Mouse (Mus musculus) G1E (cell line): ENCODE data around the gene Dab1.

Experiments
- CTCF ChIP-seq: IDR thresholded peaks from 2 replicates; pipeline ENCODE4 v1.5.1; 2012; ENCODE audit warnings: low read depth, low read length, inconsistent platforms, mixed read lengths
- GATA1 ChIP-seq: IDR thresholded peaks from 2 replicates; pipeline ENCODE4 v1.6.1; 2012; ENCODE audit warnings: borderline replicate concordance, low read length, inconsistent platforms, mixed read lengths
- GATA2 ChIP-seq: IDR thresholded peaks from 2 replicates; pipeline ENCODE4 v1.6.1; 2012; ENCODE audit warnings: low read depth, low read length, inconsistent platforms, borderline replicate concordance
- POLR2AphosphoS5 ChIP-seq: IDR thresholded peaks from 2 replicates; pipeline ENCODE4 v1.6.1; 2012; ENCODE audit warnings: low read depth, low read length, inconsistent platforms; ENCODE audit not compliant: insufficient replicate concordance
- TAL1 ChIP-seq: conservative IDR thresholded peaks from 2 replicates; pipeline ENCODE4 v1.6.1; 2012; ENCODE audit warnings: low read depth, low read length, inconsistent platforms, mixed read lengths

DNA sequence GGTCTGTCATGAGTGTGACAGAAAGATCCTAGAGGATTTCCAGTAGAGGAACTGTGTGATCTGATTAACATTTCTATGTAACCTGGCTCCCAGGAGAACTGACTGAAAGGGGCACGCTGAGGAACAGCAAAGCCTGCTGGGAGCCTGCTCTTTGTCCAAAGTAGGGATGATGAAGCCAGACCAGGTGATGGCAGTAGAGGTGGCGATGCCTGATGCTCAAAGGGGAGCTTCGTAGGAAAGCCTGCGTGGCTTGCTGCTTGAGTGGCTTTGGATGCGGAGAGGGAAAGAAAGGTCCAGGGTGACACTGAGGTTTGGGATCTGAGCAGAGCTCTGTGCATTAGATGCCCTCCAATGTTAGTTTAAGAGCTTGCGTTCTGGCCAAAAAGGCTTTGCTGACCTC lies 584.9 kb downstream of the Dab1 start:
- TF ChIP-seq CTCF (no peak), GATA1 (no peak), GATA2 (no peak), TAL1 (no peak), POLR2AphosphoS5 (no peak)
